Mouse (Mus musculus) testis, adult 2 months (tissue): ENCODE data around the gene Frat1. TPM values are rescaled to one million over a fixed set of nuclear protein-coding genes. Genes with fewer than 3 reads are reported as not detected.
A peak's percentile ranks its signal among the peaks of the same experiment; 100 is the strongest.

Experiments used
- H3K27ac ChIP-seq: fragments of 200-500 bp; 2 replicates; pipeline ENCODE4 v1.5.1; 2012; ENCODE audit warnings: low read depth, low read length; ENCODE audit not compliant: control insufficient read depth, insufficient read depth
- H3K27me3 ChIP-seq: fragments of 200-500 bp; 2 replicates; pipeline ENCODE4 v1.6.1; 2012; ENCODE audit warnings: mild to moderate bottlenecking, low read length, moderate library complexity; ENCODE audit not compliant: control insufficient read depth, insufficient read depth
- H3K36me3 ChIP-seq: fragments of 200-500 bp; 2 replicates; pipeline ENCODE4 v1.6.1; 2012; ENCODE audit warnings: mild to moderate bottlenecking, low read length; ENCODE audit not compliant: control insufficient read depth, insufficient read depth
- H3K4me1 ChIP-seq: fragments of 200-500 bp; 2 replicates; pipeline ENCODE4 v1.6.1; 2012; ENCODE audit warnings: low read length; ENCODE audit not compliant: control insufficient read depth, insufficient read depth
- H3K4me3 ChIP-seq: fragments of 200-500 bp; 2 replicates; pipeline ENCODE4 v1.5.1; 2012; ENCODE audit warnings: low read depth, mild to moderate bottlenecking, low read length, moderate library complexity, mixed read lengths; ENCODE audit not compliant: control insufficient read depth
- CTCF ChIP-seq: fragments of 200-500 bp; IDR thresholded peaks from 2 replicates; pipeline ENCODE4 v1.5.1; 2012; ENCODE audit warnings: low read depth, mild to moderate bottlenecking, inconsistent platforms, low read length, moderate library complexity; ENCODE audit not compliant: control insufficient read depth, insufficient read depth, insufficient replicate concordance
- POLR2A ChIP-seq: fragments of 200-500 bp; IDR thresholded peaks from 2 replicates; pipeline ENCODE4 v1.6.1; 2012; ENCODE audit warnings: low read depth, mild to moderate bottlenecking, inconsistent platforms, low read length, moderate library complexity; ENCODE audit not compliant: control insufficient read depth
- polyA plus RNA-seq: library from polyadenylated mRNA; depleted of rRNA; stranded (reverse); fragments of >200 nt; gene quantifications from 2 replicates; pipeline ENCODE4 v1.2.3, GENCODE M21; 2012

Frat1 gene
- polyA plus RNA-seq, 1 experiment: 103 TPM

GRCm38 (mm10) chr19:41816915-41817314, 12.9 kb upstream of the Frat1 start:
- no peaks in the 10 kb centered on the region for H3K27me3 ChIP-seq
- H3K27ac ChIP-seq: no peak overlapping the region

GRCm38 (mm10) chr19:41817325-41817724, 12.4 kb upstream of the Frat1 start:
- Histone ChIP-seq H3K27ac (no peak overlapping the region), H3K4me3 (no peak overlapping the region), H3K4me1 (no peaks in the 10 kb centered on the region; the same call in 1 of the 2 replicates), H3K36me3 (no peaks in the 10 kb centered on the region), H3K27me3 (no peaks in the 10 kb centered on the region)
- TF ChIP-seq CTCF (no peak), POLR2A (no peak)

More at GRCm38 (mm10) chr19:41816915-41817314, 12.9 kb upstream of the Frat1 start:
- H3K4me3 ChIP-seq: no peak overlapping the region
- H3K4me1 ChIP-seq: no peaks in the 10 kb centered on the region; the same call in 1 of the 2 replicates
- H3K36me3 ChIP-seq: no peaks in the 10 kb centered on the region
- no peak for TF ChIP-seq CTCF
- TF ChIP-seq POLR2A: no peak

GRCm38 (mm10) chr19:41818749-41819148, 11.0 kb upstream of the Frat1 start:
- Histone ChIP-seq H3K27ac (no peak overlapping the region), H3K36me3 (no peaks in the 10 kb centered on the region), H3K4me1 (no peaks in the 10 kb centered on the region; the same call in 1 of the 2 replicates), H3K27me3 (no peaks in the 10 kb centered on the region), H3K4me3 (no peak overlapping the region)
- TF ChIP-seq POLR2A: no peak
- TF ChIP-seq CTCF: no peak

DNA sequence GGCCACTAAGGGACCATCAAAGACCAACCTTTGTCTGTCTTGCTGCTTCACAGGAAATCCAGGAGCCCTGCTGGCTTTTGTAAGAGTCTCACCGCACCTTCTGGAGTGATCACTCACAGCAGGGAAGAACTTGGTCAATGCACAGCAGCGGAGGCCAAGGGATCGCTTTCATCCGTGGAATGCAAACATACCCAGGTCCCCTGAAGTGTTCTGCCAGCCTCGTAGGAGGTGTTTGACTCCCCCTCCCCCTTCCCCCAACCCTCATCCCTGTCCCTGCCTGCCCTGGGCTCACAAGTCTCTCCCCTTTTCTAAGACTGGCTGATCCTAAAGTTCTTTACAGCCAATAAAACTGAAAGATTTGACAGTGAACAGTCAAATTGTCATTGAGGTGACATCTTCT, 8.3 kb upstream of the Frat1 start:
- Histone ChIP-seq H3K4me1 (no peaks in the 10 kb centered on the region; the same call in 1 of the 2 replicates), H3K27ac (no peak overlapping the region), H3K4me3 (no peak overlapping the region), H3K27me3 (no peaks in the 10 kb centered on the region), H3K36me3 (no peaks in the 10 kb centered on the region)
- no peak for TF ChIP-seq POLR2A
- TF ChIP-seq CTCF: no peak

DNA sequence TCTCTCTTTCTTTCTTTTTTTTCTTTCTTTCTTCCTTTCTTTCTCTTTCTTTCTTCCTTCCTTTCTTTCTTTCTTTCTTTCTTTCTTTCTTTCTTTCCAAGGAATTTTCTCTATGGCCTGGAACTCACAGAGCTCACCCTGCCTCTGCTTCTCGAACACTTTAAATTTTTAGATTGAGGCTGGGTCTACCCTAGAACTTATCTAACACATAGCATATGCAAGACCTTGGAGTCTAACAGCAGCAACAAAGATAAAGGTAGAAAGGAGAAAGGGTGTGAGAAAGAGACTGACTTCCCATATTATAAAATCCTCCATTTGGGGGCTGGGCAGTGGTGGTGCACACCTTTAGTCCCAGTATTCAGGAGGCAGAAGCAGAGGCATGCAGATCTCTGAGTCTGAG, 7.2 kb upstream of the Frat1 start:
- Histone ChIP-seq H3K36me3 (no peaks in the 10 kb centered on the region), H3K27ac (no peak overlapping the region), H3K27me3 (no peaks in the 10 kb centered on the region), H3K4me3 (no peak overlapping the region), H3K4me1 (no peaks in the 10 kb centered on the region)
- TF ChIP-seq POLR2A: no peak
- no peak for TF ChIP-seq CTCF

- Histone ChIP-seq H3K27ac (no peak overlapping the region), H3K4me1 (peaks cover 4% of the 10 kb centered on the region), H3K27me3 (no peaks in the 10 kb centered on the region), H3K4me3 (no peak overlapping the region), H3K36me3 (no peaks in the 10 kb centered on the region)
- TF ChIP-seq POLR2A (no peak), CTCF (no peak)
Measured at GRCm38 (mm10) chr19:41824950-41825349, 4.8 kb upstream of the Frat1 start.

DNA sequence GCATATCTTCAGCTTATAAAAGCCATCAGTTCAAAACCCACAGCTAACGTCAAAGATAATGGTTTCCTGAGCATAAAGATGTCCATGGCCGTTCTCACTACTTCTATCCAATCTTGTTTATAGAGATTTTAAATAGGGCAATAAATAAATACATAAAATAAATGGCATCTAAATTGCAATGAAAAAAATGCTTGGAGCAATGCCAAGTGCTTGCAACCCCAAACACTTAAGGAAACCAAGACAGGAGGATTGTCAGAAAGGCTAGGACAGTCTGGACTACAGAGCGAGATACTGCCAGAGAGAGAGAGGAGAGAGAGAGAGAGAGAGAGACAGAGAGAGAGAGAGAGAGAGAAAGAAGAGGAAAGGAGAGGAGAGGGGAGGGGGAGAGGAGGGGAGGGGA, 3.2 kb upstream of the Frat1 start:
- TF ChIP-seq CTCF (no peak), POLR2A (no peak)
- Histone ChIP-seq H3K4me3 (no peak overlapping the region), H3K36me3 (no peaks in the 10 kb centered on the region), H3K27ac (no peak overlapping the region), H3K4me1 (peaks cover 15% of the 10 kb centered on the region), H3K27me3 (peaks cover 9% of the 10 kb centered on the region; the same call in 1 of the 2 replicates)

DNA sequence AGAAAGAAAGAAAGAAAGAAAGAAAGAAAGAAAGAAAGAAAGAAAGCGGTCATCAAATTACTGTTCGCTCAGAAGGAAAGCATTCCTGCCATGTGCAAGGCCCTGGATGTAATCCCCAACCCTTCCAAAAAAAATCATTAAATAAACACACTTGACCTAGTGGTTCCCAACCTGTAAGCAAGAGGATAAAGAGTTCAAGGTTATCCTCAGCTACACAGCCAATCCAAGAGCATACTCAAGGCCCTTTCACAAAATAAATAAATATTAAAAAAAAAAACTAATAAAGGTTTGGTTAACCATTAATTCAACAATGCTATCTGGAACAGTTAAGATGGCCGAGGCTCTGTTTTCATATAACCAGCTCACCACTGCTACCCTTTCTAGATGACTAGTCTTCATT, 829 bp upstream of the Frat1 start:
- peak overlapping the region; percentile 97 for H3K4me3 ChIP-seq
- H3K27me3 ChIP-seq: peaks cover 9% of the 10 kb centered on the region; the same call in 1 of the 2 replicates
- no peak for TF ChIP-seq POLR2A
- TF ChIP-seq CTCF: no peak
- no peaks in the 10 kb centered on the region for H3K36me3 ChIP-seq
- peaks cover 16% of the 10 kb centered on the region for H3K4me1 ChIP-seq
- no peak overlapping the region for H3K27ac ChIP-seq
